Mouse (Mus musculus) c-Kit-positive CD71-positive TER-119-positive erythroid progenitor cells, embryonic 14.5 days (primary cell): ENCODE results near the gene Rbp1.

Experiments
- DNase-seq: peaks from one replicate; pipeline ENCODE4 v3.0.0-alpha.2; 2013; ENCODE audit warnings: low spot score

The Rbp1 gene

DNA sequence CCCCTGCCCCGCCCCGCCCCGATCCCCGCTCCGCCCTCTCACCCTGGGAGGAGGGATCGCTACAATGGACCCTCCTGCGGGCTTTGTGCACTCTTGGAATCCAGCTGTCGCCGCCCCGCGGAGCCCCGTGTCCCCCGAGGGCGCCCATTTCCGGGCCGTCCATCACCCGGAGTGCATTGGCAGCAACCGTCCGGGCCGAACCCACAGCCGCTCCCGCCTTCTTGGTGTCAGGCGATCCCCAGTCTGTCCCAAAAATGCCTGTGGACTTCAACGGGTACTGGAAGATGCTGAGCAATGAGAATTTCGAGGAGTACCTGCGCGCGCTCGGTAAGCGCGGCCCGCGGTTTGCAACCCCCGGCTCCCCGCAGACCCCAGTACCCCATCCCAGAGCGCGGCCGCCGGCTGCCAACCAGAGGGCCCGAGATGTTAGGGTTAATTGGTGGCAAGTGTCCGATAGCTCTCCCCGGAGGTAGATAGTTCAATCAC is 2.0 kb downstream of the Rbp1 start:
- DNase-seq: no peak

GRCm38 (mm10) chr9:98425351-98425880 is 2.7 kb downstream of the Rbp1 start:
- no peak for DNase-seq

DNA sequence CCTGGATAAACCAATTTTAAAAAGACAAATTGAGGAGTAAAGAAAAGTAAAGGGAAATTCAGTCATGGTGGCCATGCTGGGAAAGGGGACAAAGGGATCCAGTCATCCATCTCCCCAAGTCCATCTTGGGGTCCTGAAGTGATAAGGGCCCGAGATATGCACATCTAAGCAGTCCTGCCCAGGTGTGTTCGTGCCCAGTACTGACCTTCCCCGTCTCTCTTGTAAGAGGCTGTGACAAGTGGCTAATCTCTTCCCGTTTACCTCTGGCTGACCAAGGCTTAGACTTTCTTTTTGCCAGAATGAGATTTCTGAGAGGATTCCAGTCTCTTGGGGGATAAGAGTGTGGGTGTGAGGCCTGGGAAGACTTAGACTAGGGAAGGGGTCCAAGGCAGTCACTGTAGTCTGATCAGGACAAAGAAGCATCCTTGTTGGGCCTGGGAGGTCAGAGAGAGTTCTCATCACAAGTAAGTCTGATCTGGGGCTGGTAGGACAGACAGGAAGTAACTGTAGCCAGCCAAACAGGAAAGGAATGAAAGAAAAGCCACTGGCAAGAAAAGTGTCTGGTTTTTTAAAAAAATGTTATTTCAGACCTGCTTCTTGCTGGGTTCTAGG is 5.3 kb downstream of the Rbp1 start:
- no peak for DNase-seq

DNA sequence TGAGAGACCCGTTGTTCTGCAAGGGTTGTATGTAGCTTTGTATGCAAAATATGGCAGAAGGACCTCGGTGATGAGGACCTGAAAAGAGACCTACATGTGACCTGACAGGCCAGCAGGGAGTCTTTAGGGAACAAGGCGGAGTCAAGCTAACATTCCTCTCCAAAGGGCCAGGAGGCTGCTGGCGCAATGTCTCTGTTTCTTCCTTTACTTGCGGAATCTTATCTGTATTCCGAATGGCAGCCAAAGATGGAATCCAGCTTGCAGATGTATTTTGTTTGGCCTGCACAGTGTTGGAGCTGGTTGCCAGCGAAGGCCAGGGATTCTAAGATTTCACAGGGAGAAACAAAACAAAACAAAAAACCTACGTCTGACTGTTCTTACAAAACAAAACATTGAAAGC is 6.0 kb downstream of the Rbp1 start:
- no peak for DNase-seq

DNA sequence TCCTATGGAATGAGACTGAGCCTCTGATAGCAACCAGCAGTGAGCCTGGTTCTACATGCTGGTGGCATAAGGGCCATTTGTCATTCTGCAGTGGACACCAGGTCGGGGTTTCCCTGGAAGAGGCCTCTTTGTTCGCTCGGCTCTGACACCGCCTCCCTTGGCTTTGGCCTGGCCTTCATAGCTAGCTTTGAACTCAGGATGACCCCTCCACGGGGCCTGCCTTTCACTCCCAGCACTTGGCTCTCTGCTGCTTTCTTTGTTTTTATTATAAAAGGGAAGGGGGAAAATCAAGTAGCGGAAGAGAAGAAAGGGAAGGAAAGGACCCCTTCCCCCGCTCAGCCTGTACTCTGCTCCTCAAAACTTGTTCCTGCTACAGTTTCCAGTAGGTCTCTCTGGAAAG is 7.0 kb downstream of the Rbp1 start:
- no peak for DNase-seq

- DNase-seq: no peak
Measured at GRCm38 (mm10) chr9:98430528-98430927, 7.8 kb downstream of the Rbp1 start.

DNA sequence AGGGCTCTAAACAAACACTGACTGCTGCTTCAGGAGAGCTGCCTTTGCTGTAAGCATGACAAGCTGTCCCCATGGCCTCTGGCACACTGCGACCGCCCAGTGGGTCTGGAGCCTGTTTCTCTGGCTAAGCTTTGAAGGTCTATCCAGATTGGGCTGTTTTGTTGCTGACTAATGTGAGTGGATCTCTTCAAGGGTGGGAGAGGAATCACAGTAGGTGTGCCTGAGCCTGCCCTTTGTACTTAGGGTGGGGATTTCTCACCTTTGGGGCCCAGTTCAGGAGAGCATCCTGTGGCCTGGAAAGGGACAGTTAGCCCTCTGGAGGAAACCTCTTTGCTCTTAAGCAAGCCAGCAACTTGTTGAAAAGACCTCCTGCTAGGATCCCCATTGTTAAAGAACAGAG is 10.3 kb downstream of the Rbp1 start:
- DNase-seq: no peak

- DNase-seq: no peak
Measured at GRCm38 (mm10) chr9:98433956-98434588, 11.3 kb downstream of the Rbp1 start.

DNA sequence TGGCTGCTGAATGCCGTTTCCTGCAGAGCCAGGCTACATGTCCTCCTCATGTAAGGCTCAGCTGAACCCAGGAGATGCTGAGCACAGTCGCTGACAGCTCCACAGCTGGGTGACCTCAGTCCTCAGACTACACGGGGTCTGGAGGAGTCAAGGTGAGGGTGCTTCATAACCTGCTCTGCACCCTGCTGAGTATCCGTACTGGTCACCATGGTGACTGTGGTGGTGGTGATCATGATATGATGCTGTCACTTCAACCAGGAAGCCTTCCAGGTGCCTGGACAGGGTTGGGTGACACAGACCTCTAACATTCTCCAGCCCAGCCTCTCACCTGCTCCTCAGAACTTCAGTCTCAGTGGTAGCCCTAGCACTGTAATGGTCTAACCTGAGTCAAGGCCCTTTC is 15.1 kb downstream of the Rbp1 start:
- DNase-seq: no peak

GRCm38 (mm10) chr9:98439091-98439490 is 16.3 kb downstream of the Rbp1 start:
- DNase-seq: no peak

DNA sequence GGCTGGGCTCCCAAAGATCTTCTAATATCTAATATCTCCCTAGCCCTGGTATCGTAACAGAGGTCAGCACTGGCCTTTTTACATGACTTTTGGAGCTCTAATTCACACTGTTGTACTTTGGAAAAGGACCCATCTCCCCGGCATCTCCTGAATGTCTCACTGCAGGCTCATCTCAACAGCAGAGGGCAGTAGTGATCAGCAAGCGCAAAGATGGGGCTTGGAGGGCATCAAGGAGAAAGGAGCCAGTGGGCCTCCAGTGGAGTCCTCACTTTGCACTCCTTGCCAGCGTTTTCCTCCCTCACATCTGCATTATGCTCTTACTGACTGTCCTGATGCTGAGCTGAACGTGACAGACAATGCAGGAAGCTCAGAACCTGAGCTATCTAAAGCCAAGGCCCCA is 19.9 kb downstream of the Rbp1 start:
- DNase-seq: peak; percentile 15

GRCm38 (mm10) chr9:98445359-98446149 is 22.8 kb downstream of the Rbp1 start:
- no peak for DNase-seq

GRCm38 (mm10) chr9:98450976-98451375 is 28.2 kb downstream of the Rbp1 start:
- no peak for DNase-seq

DNA sequence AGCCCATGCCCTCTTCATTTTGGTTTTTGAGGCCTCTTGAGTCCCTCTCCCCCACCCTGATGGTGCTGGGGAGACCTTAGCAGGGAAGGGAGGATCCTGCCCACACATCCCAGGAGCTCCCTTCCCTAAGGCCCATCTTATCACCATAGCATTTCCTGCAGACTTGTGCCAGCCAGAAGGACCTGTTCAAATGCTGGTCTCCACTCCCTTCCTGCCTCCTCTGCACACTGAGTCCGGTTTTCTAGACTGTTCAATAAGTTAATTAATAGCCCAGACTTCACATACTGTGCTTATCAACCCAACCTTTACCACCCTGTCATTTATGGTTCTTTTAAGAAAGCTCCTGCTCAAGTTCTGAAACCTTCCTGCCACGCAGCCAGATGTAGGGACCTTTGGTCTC is 43.9 kb downstream of the Rbp1 start:
- DNase-seq: no peak

DNA sequence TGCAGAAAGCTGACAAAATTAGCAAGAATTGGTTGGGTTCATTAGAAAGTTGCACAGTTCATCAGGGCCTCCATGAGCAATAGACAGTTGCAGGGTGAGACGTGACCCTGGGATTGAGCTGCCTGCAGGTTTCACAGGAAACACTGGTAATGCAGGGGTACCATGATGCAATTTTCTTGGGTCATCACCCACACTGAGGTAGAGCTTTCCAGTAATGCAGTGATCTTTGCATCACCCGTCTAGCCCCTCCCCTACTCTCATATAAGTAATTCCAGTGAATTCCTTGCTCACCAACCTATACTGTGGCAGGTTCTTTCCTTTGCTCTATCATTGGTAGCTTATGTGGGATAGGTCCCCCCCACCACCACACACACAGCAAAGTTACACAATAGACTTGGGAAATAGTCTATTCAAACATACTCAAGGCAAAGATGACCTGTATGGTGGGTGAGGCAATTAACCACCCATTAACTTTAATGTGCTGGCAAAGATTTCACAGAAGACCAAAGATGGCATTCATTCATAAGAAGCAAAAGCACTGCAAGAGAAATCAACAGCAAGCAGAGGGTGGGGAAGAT is 57.5 kb downstream of the Rbp1 start:
- no peak for DNase-seq

DNA sequence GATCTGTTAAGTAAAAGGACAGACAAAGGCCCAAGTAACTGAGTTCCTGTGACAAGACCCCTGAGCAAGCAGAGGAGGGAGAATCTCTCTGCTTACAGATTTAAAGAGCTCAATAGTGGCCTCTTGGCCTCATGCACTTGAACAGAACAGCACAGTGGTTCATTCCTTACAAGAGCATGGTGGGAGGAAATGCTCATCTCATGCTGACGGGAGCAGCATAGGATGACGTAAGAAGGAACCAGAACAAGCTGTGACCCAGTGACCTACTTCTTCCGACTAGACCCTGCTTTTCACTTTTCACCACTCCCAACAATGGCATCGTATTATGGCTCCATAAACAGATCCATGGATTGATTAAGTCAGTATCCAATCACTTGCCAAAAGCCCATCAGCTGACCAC is 59.5 kb downstream of the Rbp1 start:
- DNase-seq: no peak

DNA sequence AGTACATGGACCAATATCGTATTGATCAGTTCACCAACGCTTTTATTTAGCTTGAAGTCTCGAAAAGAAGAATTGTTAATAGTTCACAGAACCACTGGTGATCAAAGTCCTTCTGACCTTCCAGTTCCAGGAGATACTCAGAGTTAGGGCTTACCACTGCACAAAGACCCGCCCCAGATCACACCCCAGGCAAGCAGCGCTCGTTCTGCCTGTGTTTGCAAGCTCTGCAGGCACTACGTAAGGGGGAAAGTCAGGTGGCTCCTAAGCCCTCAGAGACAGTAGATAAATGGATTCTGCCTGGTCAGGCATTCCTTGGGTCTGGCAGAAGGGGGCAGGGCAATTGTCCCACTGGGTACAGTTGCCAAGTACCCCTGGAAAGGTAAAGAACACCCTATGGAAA is 62.3 kb downstream of the Rbp1 start:
- DNase-seq: no peak

GRCm38 (mm10) chr9:98485815-98486214 is 63.1 kb downstream of the Rbp1 start, which contains the start of gene Rbp2:
TSS of gene Rbp2 (plus strand) at chr9:98486115.
- DNase-seq: no peak

DNA sequence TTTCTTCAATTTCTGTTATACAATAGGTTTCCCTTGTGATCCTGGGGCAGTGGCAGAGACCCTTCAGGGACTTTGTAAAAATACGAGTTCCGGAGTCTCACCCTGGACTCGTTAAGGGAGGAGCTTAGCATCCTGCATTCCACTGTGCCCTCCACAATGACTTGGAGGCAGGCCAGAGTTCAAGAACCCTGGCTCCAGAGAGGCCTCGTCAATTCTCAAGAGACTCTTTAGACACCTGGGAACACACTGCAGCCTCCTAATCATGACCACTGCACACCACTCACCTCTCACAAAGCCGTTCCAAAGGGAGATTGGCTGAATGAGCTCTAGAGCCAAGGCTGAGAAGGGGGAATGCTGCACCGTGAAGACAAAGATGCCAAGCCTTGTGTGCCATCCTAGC is 64.5 kb downstream of the Rbp1 start:
- DNase-seq: no peak

GRCm38 (mm10) chr9:98489532-98489931 is 66.8 kb downstream of the Rbp1 start:
- DNase-seq: peak; percentile 63

GRCm38 (mm10) chr9:98490128-98490527 is 67.4 kb downstream of the Rbp1 start:
- no peak for DNase-seq

DNA sequence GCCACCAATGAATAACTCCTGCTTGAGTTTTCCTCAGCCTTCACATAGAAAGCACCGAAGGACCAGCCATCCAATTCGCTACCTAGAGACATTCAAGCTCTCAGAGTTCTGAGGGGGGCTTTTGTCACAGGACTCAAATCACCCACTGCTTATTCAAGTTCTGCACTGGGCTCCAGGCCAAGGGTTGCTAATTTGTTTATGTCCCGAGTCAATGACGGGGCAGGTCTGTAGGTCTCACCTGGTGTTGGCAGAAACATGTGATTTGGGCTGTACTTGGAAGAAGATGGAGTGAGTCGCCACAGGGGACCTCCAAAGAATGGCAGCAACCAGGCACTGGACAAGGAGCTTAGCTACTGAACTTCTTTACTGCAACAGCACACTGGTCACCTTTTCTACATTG is 68.3 kb downstream of the Rbp1 start:
- no peak for DNase-seq

GRCm38 (mm10) chr9:98492212-98492611 is 69.5 kb downstream of the Rbp1 start:
- DNase-seq: no peak
